Mouse (Mus musculus) spleen, postnatal 10 days (tissue): Measurements from ENCODE around the gene Cnga1.
A peak's percentile ranks its signal among the peaks of the same experiment; 100 is the strongest.
"Not testable (repeated sequence)": the region's sequence is repeated elsewhere in the genome, so short reads cannot be mapped to it uniquely, and the experiment has no call there.

Source experiments
- DNase-seq, 2 experiments: peaks; one replicate each; pipeline ENCODE4 v3.0.0; 2021 to 2022; ENCODE audit warnings: low spot score in 2 of 2

The Cnga1 gene

DNA sequence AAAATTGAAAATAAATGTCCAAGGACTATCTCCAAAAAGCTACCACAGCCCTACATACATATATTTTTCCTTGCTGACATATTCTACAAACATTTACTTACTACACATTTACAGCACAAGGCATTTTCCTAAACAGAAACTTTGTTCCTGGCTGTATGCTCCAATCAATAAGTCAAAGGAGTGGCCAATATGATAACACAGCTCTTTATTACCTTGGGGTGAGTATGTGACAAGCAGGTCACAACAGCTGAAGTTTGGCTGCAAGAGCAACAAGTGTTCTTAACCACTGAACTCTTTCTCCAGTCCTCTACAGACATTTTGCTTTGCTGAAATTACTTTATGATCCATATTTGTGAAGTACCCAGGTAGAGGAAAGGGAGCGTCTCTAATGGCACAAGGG lies 4.0 kb downstream of the Cnga1 start:
- no peak for DNase-seq

DNA sequence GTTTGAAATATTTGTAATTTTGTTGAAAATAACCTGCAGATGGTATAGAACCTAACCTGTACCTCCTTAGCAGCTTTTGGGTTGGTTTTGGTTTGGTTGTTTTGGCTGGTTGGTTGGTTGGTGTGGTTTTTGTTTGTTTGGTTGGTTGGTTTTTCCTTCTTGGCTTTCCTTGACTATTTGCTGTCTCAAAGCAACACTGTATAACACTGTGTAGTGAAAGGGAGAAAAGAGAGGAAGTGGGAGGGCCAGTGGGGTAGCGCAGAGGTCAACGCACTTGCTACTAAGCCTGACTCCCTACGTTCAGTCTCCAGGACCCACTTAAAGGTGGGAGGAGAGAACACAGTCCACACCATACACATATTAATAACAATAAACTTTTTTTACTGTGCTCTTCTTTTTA lies 7.5 kb downstream of the Cnga1 start:
- no peak for DNase-seq

DNA sequence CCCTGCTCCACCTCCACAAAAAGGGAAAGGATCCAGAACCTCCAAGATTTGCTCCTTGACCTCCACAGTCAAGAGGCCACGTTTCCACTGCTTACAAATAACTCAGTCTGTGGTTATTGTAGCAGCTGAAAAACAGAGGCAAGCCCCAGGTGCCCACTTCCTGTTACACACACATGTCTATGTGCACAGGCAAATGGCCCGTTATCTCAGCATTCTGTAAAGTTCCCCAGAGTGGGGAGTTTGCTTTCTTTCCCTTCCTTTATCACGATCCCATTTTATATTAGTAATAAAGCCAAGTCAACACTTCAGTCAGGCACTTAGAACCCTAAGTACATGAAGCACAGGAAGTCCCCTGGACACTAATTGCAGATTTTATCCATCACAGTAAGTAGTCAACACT lies 8.0 kb downstream of the Cnga1 start:
- DNase-seq: peak in 1 of 2 experiments; percentile 20

DNA sequence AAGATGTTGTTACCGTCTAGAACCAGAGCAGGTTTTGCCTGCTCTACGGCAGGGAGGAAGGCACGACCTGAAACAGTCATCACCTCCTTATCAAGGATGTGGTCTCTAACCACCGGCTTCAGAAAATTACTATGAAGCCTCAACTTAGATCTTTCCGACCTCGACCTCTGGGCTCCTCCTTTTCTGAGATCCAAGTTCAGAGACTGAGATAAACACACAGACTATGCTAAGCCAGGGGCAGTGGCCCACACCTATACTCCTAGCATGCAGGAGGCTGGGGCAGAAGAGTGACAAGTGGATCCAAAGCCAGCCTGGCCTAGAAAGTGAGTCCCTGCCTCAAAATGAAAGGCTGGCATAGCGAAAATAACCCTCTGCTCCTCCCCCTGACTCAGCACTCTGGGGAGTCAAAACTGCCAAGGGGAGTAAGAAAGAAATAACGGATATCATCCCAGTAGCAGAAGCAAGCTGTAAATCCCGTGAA lies 9.2 kb downstream of the Cnga1 start:
- peak in 1 of 2 experiments; percentile 21 for DNase-seq

DNA sequence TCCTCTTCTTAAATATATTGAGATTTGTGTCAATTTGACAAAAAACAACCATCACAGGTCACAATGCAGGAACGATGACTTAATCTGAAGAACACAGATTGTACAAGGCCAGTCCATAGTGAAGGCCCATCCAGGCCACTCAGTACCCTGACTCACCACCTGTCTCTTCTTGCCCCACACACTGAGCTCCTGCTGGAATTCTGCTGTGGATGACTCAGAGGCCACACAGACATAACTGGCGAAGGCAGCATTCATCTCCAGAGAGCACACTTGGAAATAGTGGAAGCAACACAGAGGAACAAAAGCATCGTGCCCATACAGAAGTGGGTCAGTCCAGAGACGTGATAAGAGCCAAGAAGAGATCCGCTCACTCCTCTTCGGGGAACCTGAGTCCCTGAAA lies 14.0 kb downstream of the Cnga1 start:
- no peak for DNase-seq

DNA sequence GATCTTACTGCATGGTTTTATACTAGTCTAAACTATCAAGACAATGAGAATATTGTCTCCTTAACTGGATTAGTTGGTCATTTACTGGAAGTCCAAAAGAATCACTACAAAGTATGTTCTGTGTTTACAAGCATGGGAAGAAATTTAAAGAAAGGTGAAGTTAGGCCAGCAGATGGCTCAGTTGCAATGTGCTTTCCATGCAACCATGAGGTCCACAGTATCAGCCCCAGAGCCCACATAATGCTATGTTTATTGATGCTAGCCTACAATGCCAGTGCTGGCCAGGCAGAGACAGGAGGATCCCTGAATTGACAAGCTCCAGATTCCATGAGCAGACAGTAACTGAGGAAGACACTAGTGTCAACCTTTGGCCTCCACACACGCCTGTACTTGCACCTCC lies 23.1 kb downstream of the Cnga1 start:
- DNase-seq: no peak

DNA sequence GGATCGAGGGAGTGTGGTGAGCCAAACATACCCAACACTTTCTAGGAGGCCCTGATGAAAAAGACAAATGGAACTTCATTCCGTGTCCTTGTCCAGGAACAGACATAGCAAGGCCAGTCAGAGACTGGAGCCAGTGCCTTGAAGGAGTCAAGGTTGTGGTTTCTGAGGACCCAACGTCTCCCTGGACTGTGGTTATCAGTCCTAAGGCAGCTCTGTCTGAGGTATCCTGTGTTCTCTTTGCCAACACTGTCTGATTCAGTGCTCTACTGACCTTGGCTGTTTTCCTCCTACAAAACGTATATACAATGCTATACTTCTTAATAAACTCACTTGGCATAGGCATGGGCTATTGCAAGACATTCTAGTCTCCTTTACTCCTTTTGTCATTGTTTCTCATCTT lies 26.7 kb downstream of the Cnga1 start:
- no peak for DNase-seq

DNA sequence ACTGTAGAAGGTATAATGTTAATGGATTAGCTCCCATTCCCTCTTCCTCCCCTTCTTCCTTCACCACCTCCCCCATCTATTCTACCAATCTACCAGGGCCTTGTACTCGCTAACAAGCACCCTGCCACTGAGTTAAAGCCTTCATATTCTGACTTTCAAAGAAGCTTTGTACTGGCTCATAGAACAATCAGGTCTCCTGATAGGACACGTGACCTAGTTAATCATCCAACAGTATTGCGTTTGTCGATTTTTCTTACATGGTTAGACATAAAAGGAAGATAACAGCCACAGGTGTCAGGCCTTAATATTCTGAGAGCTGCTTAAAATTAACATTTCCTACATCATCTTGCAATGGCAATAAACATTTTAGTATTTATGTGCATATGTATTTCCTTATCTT lies 40.9 kb downstream of the Cnga1 start:
- DNase-seq: no peak

DNA sequence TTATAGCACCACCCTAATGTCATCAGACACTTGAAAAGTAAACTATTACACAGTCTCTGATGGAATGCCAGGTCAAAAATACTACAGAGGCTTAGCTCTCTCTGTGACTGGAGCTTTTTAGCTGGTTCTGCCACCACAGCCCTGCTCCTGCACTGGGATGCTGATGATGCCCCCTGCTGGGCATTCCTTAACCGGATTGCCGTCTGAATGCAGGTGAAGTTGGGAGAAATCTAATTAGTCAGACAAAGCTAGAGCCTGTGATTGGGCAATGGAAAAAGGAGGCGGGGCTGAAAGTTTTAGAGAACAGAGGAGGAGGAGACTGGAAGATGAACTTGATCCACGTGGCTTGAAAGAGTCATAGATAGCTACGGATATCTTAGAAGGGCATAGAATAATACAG lies 43.1 kb downstream of the Cnga1 start:
- DNase-seq: peak in 1 of 2 experiments; percentile 41

DNA sequence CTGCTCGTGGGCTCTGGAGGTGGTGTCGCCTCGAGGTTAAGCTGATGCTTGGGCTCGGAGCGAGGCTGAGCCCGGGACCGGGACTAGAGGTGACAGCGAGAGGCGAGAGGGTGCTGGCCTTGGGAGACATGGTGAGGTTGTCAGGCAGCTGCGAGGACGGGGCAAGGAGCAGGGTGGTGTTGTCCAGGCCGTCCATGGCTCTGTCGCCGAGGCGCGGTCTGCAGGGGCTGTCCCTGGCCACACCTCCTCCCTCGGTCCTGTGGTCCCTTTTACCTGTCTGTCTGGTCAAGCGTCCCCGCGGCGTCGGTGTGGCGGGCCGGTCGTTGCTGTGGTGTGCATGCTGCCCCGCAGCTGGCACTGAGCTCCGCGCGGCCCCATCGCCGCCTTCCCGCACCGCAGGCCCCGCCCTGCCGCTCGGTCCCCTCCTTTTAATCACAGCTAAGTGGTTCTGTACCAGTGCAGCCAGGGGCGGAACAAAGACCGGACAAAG lies 56.8 kb downstream of the Cnga1 start, which contains the start of gene Gm5868:
Gm5868 (minus strand) TSS at position 360 of the 490 bp plus-strand sequence.
- DNase-seq: no peak

DNA sequence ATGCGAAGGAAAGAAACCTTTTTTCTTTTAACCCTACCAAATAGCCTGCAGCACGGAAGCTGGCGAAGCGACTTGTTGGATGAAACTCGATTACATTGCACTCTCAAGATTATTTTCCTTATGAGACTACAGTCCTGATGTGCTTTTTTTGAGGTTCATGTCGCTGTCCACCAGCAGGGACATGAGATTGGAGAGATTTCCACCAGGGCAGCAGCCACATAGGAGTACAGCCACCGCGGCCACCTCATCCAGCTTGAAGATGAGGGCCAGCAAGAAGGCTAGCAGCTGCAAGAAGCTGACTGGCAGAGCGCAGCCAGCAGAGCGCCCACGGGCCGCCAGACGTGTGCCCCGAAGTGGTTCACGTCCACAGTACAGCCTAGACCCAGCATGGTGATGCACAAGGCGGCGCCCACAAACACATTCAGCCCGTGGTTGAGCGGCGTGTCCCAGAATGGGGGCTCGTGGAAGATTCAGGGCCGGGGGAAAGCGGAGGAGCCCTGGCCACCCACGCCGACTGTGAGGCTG lies 57.3 kb downstream of the Cnga1 start:
- DNase-seq: not testable (repeated sequence)

DNA sequence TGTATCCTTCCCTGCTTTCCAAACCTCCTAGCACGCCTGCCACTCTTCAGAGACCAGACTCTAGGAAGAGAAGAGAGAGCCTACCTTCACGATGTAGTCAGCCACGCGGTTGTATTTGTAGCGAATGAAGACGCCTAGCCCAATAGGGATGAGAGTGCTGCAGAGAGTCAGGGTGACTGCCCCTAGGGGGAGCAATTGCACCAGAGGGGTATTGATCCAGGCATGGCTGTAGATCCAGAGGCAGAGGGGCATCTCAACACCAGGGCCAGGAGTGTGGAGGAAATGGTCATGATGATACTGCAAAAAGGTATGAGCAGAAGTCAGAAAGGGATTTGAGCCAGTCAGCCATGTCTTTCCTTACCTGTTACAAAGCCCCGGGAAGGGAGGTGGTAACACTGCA lies 58.0 kb downstream of the Cnga1 start:
- DNase-seq: not testable (repeated sequence)

DNA sequence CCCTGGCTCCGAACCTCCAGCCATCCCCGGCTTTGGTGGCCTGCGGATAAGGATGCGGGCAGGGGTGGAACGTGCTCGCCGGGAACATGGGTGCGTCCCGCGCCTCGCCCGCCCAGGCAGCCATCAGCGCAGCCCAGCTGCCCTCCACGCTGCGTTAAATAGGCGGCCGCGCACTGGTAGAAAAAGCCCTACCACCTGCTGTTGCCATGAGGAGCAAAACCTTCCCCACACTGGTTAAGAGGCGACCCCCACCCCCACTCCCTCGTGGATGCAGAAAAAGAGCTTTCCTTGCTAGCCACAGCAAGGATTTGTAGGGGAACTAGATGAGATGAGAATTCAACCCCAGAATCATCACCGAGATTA lies 63.1 kb downstream of the Cnga1 start, which contains the start of gene Zar1:
Zar1 (minus strand) TSS at position 285 of the 363 bp plus-strand sequence.
- not testable (repeated sequence) for DNase-seq

DNA sequence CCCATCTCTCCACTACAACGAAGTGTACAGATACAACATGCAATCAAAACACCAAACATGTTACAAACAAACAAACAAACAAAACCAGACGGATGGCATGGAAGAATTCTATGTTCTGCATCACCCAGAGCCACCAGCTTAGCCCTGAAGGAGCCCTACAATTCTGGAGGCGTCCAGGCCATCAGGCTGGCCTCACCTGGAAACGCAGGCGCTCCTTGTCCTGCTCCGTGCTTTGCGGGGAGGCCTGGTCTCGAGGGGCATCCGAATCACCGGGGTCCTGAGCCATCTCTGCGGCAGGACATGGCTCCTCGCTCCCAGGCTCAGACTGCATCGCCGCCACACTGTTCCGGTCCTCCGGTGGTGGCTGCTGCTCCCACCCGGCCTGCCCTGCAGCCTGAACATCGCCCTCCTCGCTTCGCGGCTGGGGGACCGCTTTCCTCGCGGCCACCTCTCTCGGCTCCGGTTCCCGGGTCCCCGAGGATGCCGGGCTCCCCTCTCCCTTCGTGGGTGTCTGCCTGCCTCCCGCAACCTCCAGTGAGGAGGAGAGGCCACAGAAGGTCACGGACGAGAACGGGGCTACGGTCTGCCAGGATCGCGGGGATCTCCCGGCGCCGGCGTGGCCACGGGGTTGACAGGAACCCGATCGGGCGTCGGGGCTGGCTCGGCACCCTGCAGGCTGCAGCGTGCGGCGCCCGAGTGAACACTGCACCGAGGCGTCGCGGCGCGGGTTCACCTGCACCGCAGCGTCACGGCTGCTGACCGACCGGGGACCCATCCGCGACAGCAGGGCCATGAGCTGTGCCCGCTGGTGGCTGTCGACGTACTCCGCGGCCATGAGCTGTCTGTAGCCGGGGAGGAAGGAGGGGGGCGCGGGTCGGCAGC lies 63.7 kb downstream of the Cnga1 start:
- not testable (repeated sequence) for DNase-seq

DNA sequence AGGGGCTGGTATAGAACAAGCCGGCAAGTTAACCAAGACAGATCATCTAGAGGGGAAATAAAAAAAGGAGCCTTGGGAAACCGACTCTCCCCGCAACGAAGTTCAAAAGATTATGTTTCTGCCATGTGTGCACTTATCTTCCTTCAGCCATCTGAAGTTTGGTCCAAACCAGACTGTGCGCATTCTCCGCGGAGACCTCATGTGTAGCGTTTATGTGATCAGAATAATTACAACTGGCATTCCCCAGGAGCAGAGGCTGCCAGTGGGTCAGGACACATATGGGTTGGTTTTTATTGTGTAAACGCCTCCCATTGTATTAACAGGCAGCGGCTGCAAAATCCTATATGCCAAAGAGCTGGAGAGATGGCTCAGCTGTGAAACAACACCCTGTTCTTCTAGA lies 64.5 kb downstream of the Cnga1 start:
- not testable (repeated sequence) for DNase-seq

DNA sequence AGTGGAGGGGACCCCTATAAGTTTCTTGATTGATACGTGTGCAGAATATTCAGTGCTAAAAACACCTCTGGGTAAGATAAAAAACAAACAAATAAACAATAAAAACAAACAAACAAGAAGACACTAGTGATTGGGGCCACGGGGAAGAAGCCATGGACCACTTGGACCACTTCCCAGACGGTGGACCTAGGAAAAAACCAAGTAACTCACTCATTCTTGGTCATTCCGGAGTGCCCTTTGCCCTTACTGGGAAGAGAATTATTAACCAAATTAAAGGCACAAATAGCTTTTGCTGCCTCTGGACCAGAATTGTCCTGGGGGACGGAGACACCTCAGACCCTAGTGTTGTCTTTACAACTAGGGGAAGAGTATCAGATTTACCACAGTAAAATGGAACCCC lies 78.5 kb downstream of the Cnga1 start:
- DNase-seq: no peak

DNA sequence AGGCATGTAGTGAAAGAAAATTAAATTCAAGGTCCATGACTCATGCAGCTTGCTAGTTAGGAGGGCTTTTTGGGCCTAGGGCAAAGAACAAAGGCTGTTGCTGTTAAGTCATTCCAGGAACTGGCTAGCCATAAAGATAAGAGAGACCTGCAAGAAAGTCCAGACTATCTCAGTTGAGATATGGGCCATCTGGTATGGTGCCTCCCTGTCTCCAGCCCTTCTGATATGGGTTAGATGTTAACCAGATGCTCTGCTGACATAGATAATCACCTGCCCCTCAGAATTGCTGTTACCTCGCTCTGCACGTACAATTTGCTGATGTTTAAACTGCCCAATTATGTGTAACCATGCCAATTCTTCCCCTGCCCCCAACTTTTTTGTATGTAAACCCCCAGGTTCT lies 80.9 kb downstream of the Cnga1 start:
- not testable (repeated sequence) for DNase-seq

DNA sequence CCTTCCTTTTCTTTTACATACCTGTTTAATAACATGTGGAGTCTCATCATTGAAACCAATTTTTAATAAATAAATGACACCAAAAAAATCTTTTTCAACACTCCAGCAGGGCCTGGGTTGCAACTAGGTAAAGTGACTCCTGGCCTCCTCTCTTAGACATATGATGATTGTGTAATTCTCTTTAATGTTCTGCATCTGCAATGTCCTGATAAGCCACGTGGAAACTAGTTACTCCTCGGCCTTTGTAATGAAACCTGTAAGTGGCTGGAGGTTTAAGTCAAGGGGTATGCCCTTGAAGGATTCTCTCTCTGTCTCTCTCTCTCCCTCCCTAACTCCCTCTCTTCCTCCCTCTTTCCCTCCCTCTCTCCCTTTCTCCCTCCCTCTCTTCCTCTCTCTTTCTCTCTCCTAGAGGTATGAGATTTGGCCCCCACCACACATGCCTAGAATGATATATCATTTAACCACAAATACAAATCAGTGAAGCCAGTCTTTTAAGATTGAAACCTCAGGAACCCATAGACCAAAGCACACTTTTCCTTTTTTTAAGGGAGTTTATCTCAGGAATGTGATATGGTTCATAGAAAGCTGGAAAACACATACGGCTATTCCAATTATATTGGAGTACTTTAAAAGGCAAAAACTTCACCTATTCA lies 83.0 kb downstream of the Cnga1 start:
- DNase-seq: no peak

DNA sequence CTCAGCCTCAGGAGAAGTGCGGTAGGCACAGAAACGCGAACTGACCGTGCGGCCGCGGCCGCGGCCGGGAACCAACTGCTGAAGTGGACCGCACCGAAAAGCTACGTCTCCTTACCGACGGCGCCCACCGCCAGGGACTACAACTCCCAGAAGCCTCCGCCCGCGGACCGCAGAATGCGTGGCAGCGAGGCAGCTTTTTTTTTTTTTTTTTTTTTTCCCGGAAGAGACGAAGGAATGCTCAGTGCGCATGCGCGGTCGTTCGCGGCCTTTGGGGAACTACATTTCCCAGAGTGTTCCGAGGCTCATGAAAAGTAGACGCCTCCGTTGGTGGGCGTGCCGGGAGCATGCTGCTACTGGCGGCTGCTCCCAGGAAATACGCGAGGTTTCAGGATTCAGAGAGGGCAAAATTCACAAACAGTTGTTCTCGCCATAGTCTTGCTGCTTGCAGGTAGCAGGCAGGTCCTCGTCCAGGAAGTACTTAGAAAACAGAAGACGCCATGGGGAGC lies 84.5 kb downstream of the Cnga1 start, which contains the start of gene Nfxl1:
Nfxl1 (minus strand) TSS at position 141 of the 506 bp plus-strand sequence.
- DNase-seq: peak; percentile 87 to 98

DNA sequence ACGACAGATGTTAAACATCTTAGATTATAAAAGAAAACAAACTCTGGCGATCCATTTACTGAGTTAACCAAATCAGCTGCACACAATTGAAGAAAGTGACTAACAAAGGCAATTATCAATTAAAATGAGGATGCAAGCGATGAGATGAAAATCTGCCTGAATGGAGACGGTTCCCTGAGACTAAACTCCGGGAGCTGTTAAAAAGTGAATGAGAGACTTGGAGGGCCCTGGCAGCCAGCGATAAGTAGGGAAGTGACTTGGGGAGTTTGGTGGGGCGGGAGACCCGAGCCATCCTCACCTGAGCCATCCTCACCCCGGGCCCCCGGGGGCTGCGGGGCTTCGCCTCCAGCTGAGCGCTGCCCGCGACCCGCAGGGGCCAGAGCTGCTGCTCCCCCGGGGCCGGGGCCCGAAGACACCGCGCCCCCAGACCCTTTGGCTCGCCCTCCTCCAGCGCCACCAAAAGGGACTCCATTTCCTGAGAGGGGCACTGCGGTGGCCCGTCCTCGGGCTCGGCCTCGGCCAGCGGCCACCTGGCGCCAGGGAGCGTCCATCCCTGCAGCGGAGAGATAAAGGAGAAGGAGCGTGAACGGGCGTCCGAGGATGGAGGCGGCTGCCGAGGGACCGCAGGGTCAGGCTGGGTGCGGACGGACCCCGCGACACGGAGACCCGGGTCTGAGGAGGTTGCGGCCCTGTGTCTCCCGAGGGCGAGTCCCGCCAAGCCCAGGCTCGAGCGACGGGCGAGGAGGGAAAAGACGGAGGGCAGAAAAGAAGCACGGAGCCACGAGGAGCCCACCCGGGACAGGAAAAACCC lies 85.2 kb downstream of the Cnga1 start:
- DNase-seq: peak; percentile 69 to 71

DNA sequence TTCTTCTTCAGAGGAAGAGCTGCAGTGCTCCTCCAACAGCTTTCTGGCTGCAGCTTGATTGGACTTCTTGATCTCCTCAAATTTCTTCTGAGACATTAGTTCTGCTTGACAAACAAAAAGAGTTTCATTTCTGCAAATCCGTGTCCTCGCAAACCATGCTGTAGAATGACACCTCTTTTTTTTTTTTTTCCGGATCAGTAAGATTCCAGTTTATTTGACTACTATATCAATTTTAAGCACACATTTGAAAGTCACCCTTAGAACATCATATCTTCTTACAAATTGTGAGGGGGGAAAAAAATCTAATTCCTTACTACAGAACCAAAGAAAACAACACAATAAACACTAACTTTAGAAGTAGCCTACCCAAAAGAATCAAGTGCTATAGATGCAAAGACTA lies 87.8 kb downstream of the Cnga1 start:
- DNase-seq: no peak
